Mouse (Mus musculus) liver, embryonic 14.5 days (tissue): Measurements from ENCODE around the gene Klhl6.

Source experiments
- CTCF ChIP-seq: IDR thresholded peaks from 2 replicates; pipeline ENCODE4 v1.5.1; 2016; ENCODE audit warnings: antibody characterized with exemption, low read depth, control low read depth
- EP300 ChIP-seq: IDR thresholded peaks from 2 replicates; pipeline ENCODE4 v1.6.1; 2016; ENCODE audit warnings: antibody characterized with exemption, low read depth

- no peak for TF ChIP-seq CTCF
- TF ChIP-seq EP300 = no peak
Observed at GRCm38 (mm10) chr16:19977282-19977681, 5.6 kb downstream of the Klhl6 start.
